Mouse (Mus musculus): Measurements from ENCODE around the gene Vwa3b. TPM values are rescaled to one million over a fixed set of nuclear protein-coding genes. Genes with fewer than 3 reads are reported as not detected.

Gene Vwa3b
- total RNA-seq, 2 experiments from 2014 or later, result not detected

GRCm38 (mm10) chr1:37053691-37054090 is 27.3 kb downstream of the Vwa3b start:
- no peak for ATAC-seq (replicated peaks; ENCODE audit: low FRiP score, poor library complexity, severe bottlenecking)

GRCm38 (mm10) chr1:37056831-37057561 is 30.6 kb downstream of the Vwa3b start:
- ATAC-seq (replicated peaks; ENCODE audit: low FRiP score, poor library complexity, severe bottlenecking), result no peak

- no peak for ATAC-seq (replicated peaks; ENCODE audit: low FRiP score, poor library complexity, severe bottlenecking)
Measured at GRCm38 (mm10) chr1:37060856-37061255, 34.5 kb downstream of the Vwa3b start.

- ATAC-seq (replicated peaks; ENCODE audit: low FRiP score, poor library complexity, severe bottlenecking), result no peak
Measured at GRCm38 (mm10) chr1:37063053-37063452, 36.7 kb downstream of the Vwa3b start.

GRCm38 (mm10) chr1:37063841-37064240 is 37.4 kb downstream of the Vwa3b start:
- no peak for ATAC-seq (replicated peaks; ENCODE audit: low FRiP score, poor library complexity, severe bottlenecking)

- no peak for ATAC-seq (replicated peaks; ENCODE audit: low FRiP score, poor library complexity, severe bottlenecking)
Measured at GRCm38 (mm10) chr1:37065658-37066412, 39.4 kb downstream of the Vwa3b start.

GRCm38 (mm10) chr1:37075759-37076158 is 49.4 kb downstream of the Vwa3b start:
- no peak for ATAC-seq (replicated peaks; ENCODE audit: low FRiP score, poor library complexity, severe bottlenecking)

GRCm38 (mm10) chr1:37077266-37077665 is 50.9 kb downstream of the Vwa3b start:
- ATAC-seq (replicated peaks; ENCODE audit: low FRiP score, poor library complexity, severe bottlenecking), result no peak

GRCm38 (mm10) chr1:37077955-37078549 is 51.7 kb downstream of the Vwa3b start:
- no peak for ATAC-seq (replicated peaks; ENCODE audit: low FRiP score, poor library complexity, severe bottlenecking)

GRCm38 (mm10) chr1:37080442-37080841 is 54.0 kb downstream of the Vwa3b start:
- no peak for ATAC-seq (replicated peaks; ENCODE audit: low FRiP score, poor library complexity, severe bottlenecking)

- ATAC-seq (replicated peaks; ENCODE audit: low FRiP score, poor library complexity, severe bottlenecking), result no peak
Measured at GRCm38 (mm10) chr1:37081376-37082214, 55.2 kb downstream of the Vwa3b start.

- no peak for ATAC-seq (replicated peaks; ENCODE audit: low FRiP score, poor library complexity, severe bottlenecking)
Measured at GRCm38 (mm10) chr1:37082215-37082464, 55.7 kb downstream of the Vwa3b start.

- ATAC-seq (replicated peaks; ENCODE audit: low FRiP score, poor library complexity, severe bottlenecking), result no peak
Measured at GRCm38 (mm10) chr1:37084075-37084474, 57.7 kb downstream of the Vwa3b start.

- no peak for ATAC-seq (replicated peaks; ENCODE audit: low FRiP score, poor library complexity, severe bottlenecking)
Measured at GRCm38 (mm10) chr1:37085171-37085570, 58.8 kb downstream of the Vwa3b start.

GRCm38 (mm10) chr1:37089191-37089590 is 62.8 kb downstream of the Vwa3b start:
- ATAC-seq (replicated peaks; ENCODE audit: low FRiP score, poor library complexity, severe bottlenecking), result no peak

- no peak for ATAC-seq (replicated peaks; ENCODE audit: low FRiP score, poor library complexity, severe bottlenecking)
Measured at GRCm38 (mm10) chr1:37097382-37098093, 71.1 kb downstream of the Vwa3b start.

GRCm38 (mm10) chr1:37098094-37098555 is 71.7 kb downstream of the Vwa3b start:
- ATAC-seq (replicated peaks; ENCODE audit: low FRiP score, poor library complexity, severe bottlenecking), result no peak

- no peak for ATAC-seq (replicated peaks; ENCODE audit: low FRiP score, poor library complexity, severe bottlenecking)
Measured at GRCm38 (mm10) chr1:37100361-37100760, 74.0 kb downstream of the Vwa3b start.

GRCm38 (mm10) chr1:37101016-37101415 is 74.6 kb downstream of the Vwa3b start:
- ATAC-seq (replicated peaks; ENCODE audit: low FRiP score, poor library complexity, severe bottlenecking), result no peak

- no peak for ATAC-seq (replicated peaks; ENCODE audit: low FRiP score, poor library complexity, severe bottlenecking)
Measured at GRCm38 (mm10) chr1:37101717-37102116, 75.3 kb downstream of the Vwa3b start.

Measured in erythroblast, adult 5-6 weeks (primary cell).